Mouse (Mus musculus): ENCODE results near the gene Ppp1r1b. TPM values are rescaled to one million over a fixed set of nuclear protein-coding genes. Genes with fewer than 3 reads are reported as not detected.

The Ppp1r1b gene
- total and polyA plus RNA-seq, 2 experiments from 2014 or later, result 16.3 to 32.1 TPM

DNA sequence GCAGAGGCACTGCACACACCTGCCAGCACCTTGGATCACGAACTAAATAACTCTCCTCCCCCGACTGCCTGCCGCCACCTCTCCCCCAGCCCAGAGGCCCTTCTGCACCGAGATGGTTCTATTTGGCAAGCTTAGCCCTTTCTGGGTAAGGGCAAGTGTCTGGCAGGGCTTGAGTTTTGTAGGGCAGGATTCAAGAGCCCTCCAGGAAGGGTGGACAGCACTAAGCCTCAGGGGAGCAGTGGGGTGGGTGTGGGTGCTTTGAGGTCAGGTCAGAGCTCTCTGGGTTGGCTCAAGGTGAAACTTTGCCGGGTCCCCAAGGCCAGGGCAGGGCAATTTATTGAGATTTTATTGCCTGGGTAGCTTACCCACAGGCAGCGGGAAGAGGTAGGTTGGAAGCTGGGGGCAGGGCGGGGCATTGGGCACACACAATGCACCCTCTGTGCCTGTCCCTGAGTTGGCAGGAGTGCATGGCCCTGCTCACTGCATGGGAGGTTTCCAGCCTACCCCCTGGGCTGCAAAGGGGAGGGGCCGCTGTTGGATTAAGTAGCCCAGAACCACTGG is 5.5 kb downstream of the Ppp1r1b start:
- Histone ChIP-seq H3K36me3 (replicated peaks; ENCODE audit: control insufficient read depth, insufficient read depth, low read length) (no peaks in the 10 kb centered on the region), H3K9me3 (replicated peaks; ENCODE audit: control insufficient read depth, low read length) (no peaks in the 10 kb centered on the region), H3K27ac (ENCODE audit: low read depth) (no peak overlapping the region), H3K9ac (replicated peaks; ENCODE audit: low read depth, low read length) (no peak overlapping the region), H3K4me1 (ENCODE audit: control insufficient read depth, insufficient read depth) (peaks cover 11% of the 10 kb centered on the region; the same call in 1 of the 2 replicates), H3K4me2 (ENCODE audit: low read depth, low read length) (no peak overlapping the region), H3K4me3 (ENCODE audit: low read depth, low read length) (no peak overlapping the region), H3K27me3 (ENCODE audit: control insufficient read depth, insufficient read depth, low read length) (peaks cover 16% of the 10 kb centered on the region)
- no peak for DNase-seq (ENCODE audit: low spot score)
- no peak for TF ChIP-seq CTCF (IDR thresholded peaks at IDR 0.05; ENCODE audit: low read depth)
- no peak for TF ChIP-seq EP300 (IDR thresholded peaks at IDR 0.05; ENCODE audit: low read depth)
- WGBS, result 45% methylated on average over 8 of the region's 8 CpGs
- no peak for ATAC-seq (ENCODE audit: insufficient read depth, low read depth)

- H3K4me1 ChIP-seq (ENCODE audit: control insufficient read depth, insufficient read depth), result peaks cover 18% of the 10 kb centered on the region
- DNase-seq (ENCODE audit: low spot score) (no peak), ATAC-seq (ENCODE audit: insufficient read depth, low read depth) (no peak)
- TF ChIP-seq CTCF (IDR thresholded peaks at IDR 0.05; ENCODE audit: low read depth) (no peak), EP300 (IDR thresholded peaks at IDR 0.05; ENCODE audit: low read depth) (no peak)
- no peak overlapping the region for H3K9ac ChIP-seq (replicated peaks; ENCODE audit: low read depth, low read length)
- H3K9me3 ChIP-seq (replicated peaks; ENCODE audit: control insufficient read depth, low read length), result no peaks in the 10 kb centered on the region
- H3K27ac ChIP-seq (ENCODE audit: low read depth), result no peak overlapping the region
- WGBS, result 73% methylated on average over 14 of the region's 14 CpGs
- peaks cover 11% of the 10 kb centered on the region for H3K27me3 ChIP-seq (ENCODE audit: control insufficient read depth, insufficient read depth, low read length)
- no peaks in the 10 kb centered on the region for H3K36me3 ChIP-seq (replicated peaks; ENCODE audit: control insufficient read depth, insufficient read depth, low read length)
- no peak overlapping the region for H3K4me2 ChIP-seq (ENCODE audit: low read depth, low read length)
- H3K4me3 ChIP-seq (ENCODE audit: low read depth, low read length), result no peak overlapping the region
Observed at GRCm38 (mm10) chr11:98354445-98354844, 6.2 kb downstream of the Ppp1r1b start.

DNA sequence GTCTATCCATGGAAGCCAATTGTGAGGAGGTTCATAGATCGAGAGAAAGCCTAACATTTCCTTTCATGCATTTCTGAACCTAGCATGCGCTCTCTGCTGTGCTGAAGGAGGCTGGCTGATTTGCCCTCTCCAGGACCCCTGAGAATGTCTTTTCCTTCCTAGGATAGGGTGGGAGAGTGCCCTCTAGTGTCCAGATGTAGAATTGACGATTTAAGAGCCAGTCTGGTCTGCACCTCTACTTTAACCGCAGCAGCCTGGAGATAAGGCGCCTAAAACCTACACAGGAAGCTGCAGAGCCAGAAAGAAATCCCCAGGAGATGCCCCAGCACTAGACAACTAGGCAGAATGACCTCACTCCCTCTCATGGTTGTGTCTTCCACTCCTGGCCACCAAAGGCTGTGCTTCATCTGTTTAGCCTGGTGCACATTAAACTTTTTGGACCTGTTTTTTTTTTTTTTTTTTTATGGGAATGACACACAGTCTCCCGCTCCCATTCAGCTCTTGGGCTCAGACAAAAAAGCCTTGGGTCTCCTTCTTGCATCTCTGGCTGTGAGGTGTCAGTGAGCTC is 7.6 kb downstream of the Ppp1r1b start:
- H3K9ac ChIP-seq (replicated peaks; ENCODE audit: low read depth, low read length), result no peak overlapping the region
- H3K4me2 ChIP-seq (ENCODE audit: low read depth, low read length), result no peak overlapping the region
- H3K4me1 ChIP-seq (ENCODE audit: control insufficient read depth, insufficient read depth), result peaks cover 19% of the 10 kb centered on the region
- ATAC-seq (ENCODE audit: insufficient read depth, low read depth) (no peak), DNase-seq (ENCODE audit: low spot score) (peak; percentile 58)
- no peak overlapping the region for H3K27ac ChIP-seq (ENCODE audit: low read depth)
- 7% methylated on average over 6 of the region's 6 CpGs for WGBS
- TF ChIP-seq EP300 (IDR thresholded peaks at IDR 0.05; ENCODE audit: low read depth) (no peak), CTCF (IDR thresholded peaks at IDR 0.05; ENCODE audit: low read depth) (peak; percentile 83)
- no peaks in the 10 kb centered on the region for H3K9me3 ChIP-seq (replicated peaks; ENCODE audit: control insufficient read depth, low read length)
- H3K27me3 ChIP-seq (ENCODE audit: control insufficient read depth, insufficient read depth, low read length), result no peaks in the 10 kb centered on the region
- no peak overlapping the region for H3K4me3 ChIP-seq (ENCODE audit: low read depth, low read length)
- no peaks in the 10 kb centered on the region for H3K36me3 ChIP-seq (replicated peaks; ENCODE audit: control insufficient read depth, insufficient read depth, low read length)

- TF ChIP-seq CTCF (IDR thresholded peaks at IDR 0.05; ENCODE audit: low read depth), result no peak
- no peak for TF ChIP-seq EP300 (IDR thresholded peaks at IDR 0.05; ENCODE audit: low read depth)
- Histone ChIP-seq H3K27ac (ENCODE audit: low read depth) (peak overlapping the region; percentile 91), H3K4me2 (ENCODE audit: low read depth, low read length) (peak overlapping the region; percentile 81; the same call in 1 of the 2 replicates), H3K9ac (replicated peaks; ENCODE audit: low read depth, low read length) (no peak overlapping the region), H3K4me1 (ENCODE audit: control insufficient read depth, insufficient read depth) (peaks cover 19% of the 10 kb centered on the region), H3K27me3 (ENCODE audit: control insufficient read depth, insufficient read depth, low read length) (no peaks in the 10 kb centered on the region), H3K9me3 (replicated peaks; ENCODE audit: control insufficient read depth, low read length) (no peaks in the 10 kb centered on the region), H3K4me3 (ENCODE audit: low read depth, low read length) (no peak overlapping the region), H3K36me3 (replicated peaks; ENCODE audit: control insufficient read depth, insufficient read depth, low read length) (no peaks in the 10 kb centered on the region)
- 62% methylated on average over 7 of the region's 7 CpGs for WGBS
- ATAC-seq (ENCODE audit: insufficient read depth, low read depth) (no peak), DNase-seq (ENCODE audit: low spot score) (no peak)
Observed at GRCm38 (mm10) chr11:98356625-98357394, 8.6 kb downstream of the Ppp1r1b start.

GRCm38 (mm10) chr11:98357396-98358160 is 9.4 kb downstream of the Ppp1r1b start:
- Histone ChIP-seq H3K9ac (replicated peaks; ENCODE audit: low read depth, low read length) (peak overlapping the region; percentile 63; the same call in 1 of the 2 replicates), H3K4me1 (ENCODE audit: control insufficient read depth, insufficient read depth) (peaks cover 19% of the 10 kb centered on the region)

More at GRCm38 (mm10) chr11:98357396-98358160, 9.4 kb downstream of the Ppp1r1b start:
- TF ChIP-seq EP300 (IDR thresholded peaks at IDR 0.05; ENCODE audit: low read depth) (0 out of 2 replicates have a peak, but pooled peaks have one; percentile 41), CTCF (IDR thresholded peaks at IDR 0.05; ENCODE audit: low read depth) (no peak)
- ATAC-seq (ENCODE audit: insufficient read depth, low read depth) (peak; percentile 28), DNase-seq (ENCODE audit: low spot score) (peak; percentile 34)
- H3K9me3 ChIP-seq (replicated peaks; ENCODE audit: control insufficient read depth, low read length), result no peaks in the 10 kb centered on the region
- H3K27ac ChIP-seq (ENCODE audit: low read depth), result peak overlapping the region; percentile 91
- H3K36me3 ChIP-seq (replicated peaks; ENCODE audit: control insufficient read depth, insufficient read depth, low read length), result no peaks in the 10 kb centered on the region
- WGBS, result 12% methylated on average over 13 of the region's 13 CpGs
- H3K4me3 ChIP-seq (ENCODE audit: low read depth, low read length), result peak overlapping the region; percentile 82
- no peaks in the 10 kb centered on the region for H3K27me3 ChIP-seq (ENCODE audit: control insufficient read depth, insufficient read depth, low read length)
- peak overlapping the region; percentile 81 for H3K4me2 ChIP-seq (ENCODE audit: low read depth, low read length)

Data from heart, postnatal 0 days (tissue).